Mouse (Mus musculus) G1E (cell line): Measurements from ENCODE around the gene Rtn4ip1. TPM values are rescaled to one million over a fixed set of nuclear protein-coding genes. Genes with fewer than 3 reads are reported as not detected.

Experiments used
- ATAC-seq: 2 replicates; pipeline ENCODE4 v1.8.0; 2016; ENCODE audit warnings: mild to moderate bottlenecking; ENCODE audit not compliant: insufficient number of reproducible peaks, poor library complexity, low FRiP score, severe bottlenecking; ENCODE audit errors: extremely low read depth
- DNase-seq: peaks from one replicate; pipeline ENCODE4 v3.0.0; 2012; ENCODE audit warnings: low spot score
- H3K27me3 ChIP-seq: 2 replicates; pipeline ENCODE4 v1.6.1; 2012; ENCODE audit warnings: mild to moderate bottlenecking, low read length, inconsistent platforms; ENCODE audit not compliant: insufficient read depth
- H3K36me3 ChIP-seq: replicated peaks from 2 replicates; pipeline ENCODE3; 2012; ENCODE audit warnings: mild to moderate bottlenecking, inconsistent platforms
- H3K4me1 ChIP-seq: 2 replicates; pipeline ENCODE4 v1.6.1; 2012; ENCODE audit warnings: low read depth, low read length, inconsistent platforms, mixed read lengths; ENCODE audit not compliant: insufficient read depth
- H3K4me3 ChIP-seq: 2 replicates; pipeline ENCODE4 v1.5.1; 2012; ENCODE audit warnings: low read depth, mild to moderate bottlenecking, inconsistent platforms, low read length, moderate library complexity, mixed read lengths
- H3K9me3 ChIP-seq: replicated peaks from 2 replicates; pipeline ENCODE4 v1.6.1; 2012; ENCODE audit warnings: inconsistent platforms
- CTCF ChIP-seq: IDR thresholded peaks from 2 replicates; pipeline ENCODE4 v1.5.1; 2012; ENCODE audit warnings: low read depth, low read length, inconsistent platforms, mixed read lengths
- GATA1 ChIP-seq: IDR thresholded peaks from 2 replicates; pipeline ENCODE4 v1.6.1; 2012; ENCODE audit warnings: borderline replicate concordance, low read length, inconsistent platforms, mixed read lengths
- GATA2 ChIP-seq: IDR thresholded peaks from 2 replicates; pipeline ENCODE4 v1.6.1; 2012; ENCODE audit warnings: low read depth, low read length, inconsistent platforms, borderline replicate concordance
- POLR2AphosphoS5 ChIP-seq: IDR thresholded peaks from 2 replicates; pipeline ENCODE4 v1.6.1; 2012; ENCODE audit warnings: low read depth, low read length, inconsistent platforms; ENCODE audit not compliant: insufficient replicate concordance
- TAL1 ChIP-seq: conservative IDR thresholded peaks from 2 replicates; pipeline ENCODE4 v1.6.1; 2012; ENCODE audit warnings: low read depth, low read length, inconsistent platforms, mixed read lengths
- polyA plus RNA-seq: library from polyadenylated mRNA; stranded (reverse); fragments of >175 nt; gene quantifications from 2 replicates; pipeline ENCODE4 v1.2.3, GENCODE M21; 2012
- total RNA-seq, 2 experiments: library from RNA; stranded (forward) in 1 of 2; stranded (reverse) in 1 of 2; fragments of 200-1000 nt in 1 of 2; fragments of >200 nt in 1 of 2; fragmentation: Nextera tagmentation in 1 of 2; gene quantifications; 2 replicates each; pipeline ENCODE4 v1.2.3; 2014 to 2017

Gene Rtn4ip1
- total and polyA plus RNA-seq, 3 experiments, result 1.2 to 21.5 (median 6.9) TPM

- no peak for DNase-seq
- H3K36me3 ChIP-seq, result peaks cover 61% of the 10 kb centered on the region
- H3K4me3 ChIP-seq, result no peak overlapping the region
- no peak for TF ChIP-seq POLR2AphosphoS5
- no peak for TF ChIP-seq GATA2
- no peak for TF ChIP-seq CTCF
- no peak for TF ChIP-seq TAL1
- TF ChIP-seq GATA1, result no peak
- H3K27me3 ChIP-seq, result no peaks in the 10 kb centered on the region
- peaks cover 59% of the 10 kb centered on the region for H3K4me1 ChIP-seq
- 0 out of 2 replicates have a peak, but pooled peaks cover 2% of the 10 kb centered on the region for H3K9me3 ChIP-seq
- no peak for ATAC-seq
Observed at GRCm38 (mm10) chr10:43995858-43996650, 94.4 kb downstream of the Rtn4ip1 start.

GRCm38 (mm10) chr10:43997276-43997675, 95.7 kb downstream of the Rtn4ip1 start:
- ATAC-seq (peak; percentile 40; the same call in 1 of the 2 replicates), DNase-seq (no peak)
- Histone ChIP-seq H3K9me3 (no peaks in the 10 kb centered on the region), H3K4me1 (peaks cover 63% of the 10 kb centered on the region), H3K36me3 (peaks cover 53% of the 10 kb centered on the region), H3K27me3 (no peaks in the 10 kb centered on the region), H3K4me3 (no peak overlapping the region; the same call in 1 of the 2 replicates)
- no peak for TF ChIP-seq CTCF

- Histone ChIP-seq H3K36me3 (peaks cover 51% of the 10 kb centered on the region), H3K9me3 (no peaks in the 10 kb centered on the region), H3K4me3 (peak overlapping the region; percentile 20; the same call in 1 of the 2 replicates), H3K27me3 (no peaks in the 10 kb centered on the region), H3K4me1 (peaks cover 66% of the 10 kb centered on the region)
- no peak for ATAC-seq
- TF ChIP-seq POLR2AphosphoS5, result no peak
- TF ChIP-seq TAL1, result no peak
- no peak for TF ChIP-seq GATA2
- no peak for TF ChIP-seq CTCF
- TF ChIP-seq GATA1, result no peak
- no peak for DNase-seq
Observed at GRCm38 (mm10) chr10:43998023-43998422, 96.4 kb downstream of the Rtn4ip1 start.

- no peaks in the 10 kb centered on the region for H3K27me3 ChIP-seq
- peaks cover 66% of the 10 kb centered on the region for H3K4me1 ChIP-seq
- no peak overlapping the region; the same call in 1 of the 2 replicates for H3K4me3 ChIP-seq
- H3K36me3 ChIP-seq, result peaks cover 51% of the 10 kb centered on the region
- ATAC-seq (no peak), DNase-seq (no peak)
- TF ChIP-seq POLR2AphosphoS5 (no peak), CTCF (no peak), TAL1 (no peak), GATA2 (no peak), GATA1 (no peak)
- peaks cover 4% of the 10 kb centered on the region for H3K9me3 ChIP-seq
Observed at GRCm38 (mm10) chr10:43998503-43999082, 97.0 kb downstream of the Rtn4ip1 start.

- Histone ChIP-seq H3K36me3 (peaks cover 53% of the 10 kb centered on the region), H3K9me3 (peaks cover 13% of the 10 kb centered on the region), H3K27me3 (no peaks in the 10 kb centered on the region), H3K4me3 (no peak overlapping the region; the same call in 1 of the 2 replicates), H3K4me1 (peaks cover 62% of the 10 kb centered on the region)
- no peak for ATAC-seq
- DNase-seq, result no peak
- no peak for TF ChIP-seq POLR2AphosphoS5
- TF ChIP-seq CTCF, result no peak
- no peak for TF ChIP-seq TAL1
Observed at GRCm38 (mm10) chr10:44000156-44000865, 98.7 kb downstream of the Rtn4ip1 start.
